Comparison of ENCODE assay signal across 10 mouse cellular contexts in the genomic region with DNA sequence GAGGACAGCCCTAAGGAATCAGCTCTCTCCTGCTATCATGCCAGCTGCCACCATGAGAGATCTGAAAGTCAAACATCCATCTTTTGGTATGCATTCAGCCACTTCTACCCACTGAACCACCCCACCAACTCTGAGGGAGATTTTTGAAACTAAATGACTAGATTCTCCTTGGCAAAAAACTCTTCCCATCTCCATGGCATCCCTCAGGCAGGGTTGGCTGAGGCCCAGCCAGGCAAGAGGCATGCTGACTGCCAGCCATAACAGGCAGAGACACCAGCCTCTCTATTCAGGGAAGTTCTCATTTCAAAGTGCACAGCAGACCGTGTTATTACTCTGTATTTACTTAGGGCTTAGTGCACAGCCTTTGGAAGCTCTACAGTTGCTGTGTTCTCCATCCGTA.
A peak's percentile ranks its signal among the peaks of the same experiment; 100 is the strongest.
DNase-seq lines count a peak whose midpoint lies in the region; ATAC-seq lines count a peak whose summit lies in the region.
"Had no signal": no experiment of that assay in that cellular context is flagged by ENCODE, and none has a peak within 500 bp of the region (broad histone marks: within the 10 kb centered on the region; RNA-seq: fewer than 3 reads in every experiment).

No protein-coding gene starts in this region.

- peak; percentile 36 for DNase-seq in cerebellum, adult 11 months
- DNase-seq in right cerebral cortex, adult 18-20 months = peak; percentile 29
- DNase-seq in right cerebral cortex, postnatal 36 days (ENCODE audit: low spot score in 2 of 2) = no peak
- peak; percentile 20 to 44 for DNase-seq in layer of hippocampus, postnatal 25 days (ENCODE audit: extremely low spot score in 1 of 2, low spot score in 1 of 2)
- DNase-seq in thymus, adult 18-20 months = no peak
- DNase-seq in neural tube, embryonic 10.5 days (ENCODE audit: extremely low spot score, low spot score) = no peak
- DNase-seq in kidney, postnatal 36 days = no peak
- DNase-seq: gastrocnemius, postnatal 36 days had no signal

- ATAC-seq in cerebellum, adult (ENCODE audit: insufficient number of reproducible peaks, low FRiP score, low TSS enrichment) = no peak
- ATAC-seq: liver, embryonic 12.5 days had no signal

Comparison
In these comparisons a context has a peak if more than half of its experiments do, and no peak if none do; other contexts are left out.
1. DNase-seq: peak in cerebellum, adult 11 months (single experiment), right cerebral cortex, adult 18-20 months (single experiment) and layer of hippocampus, postnatal 25 days (2 of 2); none in right cerebral cortex, postnatal 36 days (0 of 2), thymus, adult 18-20 months (0 of 2), neural tube, embryonic 10.5 days (single experiment) and kidney, postnatal 36 days (0 of 2).